Mouse (Mus musculus) hindbrain, embryonic 11.5 days (tissue): ENCODE data around the gene Casp3. TPM values are rescaled to one million over a fixed set of nuclear protein-coding genes. Genes with fewer than 3 reads are reported as not detected.

ENCODE experiments used
- ATAC-seq: fragments of 200-750 bp; cut with Nextera tagmentation; 2 replicates; pipeline ENCODE4 v1.8.0; 2017; ENCODE audit warnings: mild to moderate bottlenecking, moderate TSS enrichment, moderate library complexity; ENCODE audit not compliant: low FRiP score
- DNase-seq: peaks from one replicate; pipeline ENCODE4 v3.0.0-alpha.2; 2015; ENCODE audit warnings: low spot score
- H3K27ac ChIP-seq: fragments of 300-500 bp; sonication (generic); 2 replicates; pipeline ENCODE4 v1.5.1; 2014; ENCODE audit warnings: mild to moderate bottlenecking, low read depth, low read length
- H3K27me3 ChIP-seq: fragments of 300-500 bp; sonication (generic); 2 replicates; pipeline ENCODE4 v1.6.1; 2014; ENCODE audit warnings: mild to moderate bottlenecking, low read length, moderate library complexity, mixed read lengths; ENCODE audit not compliant: control insufficient read depth, insufficient read depth
- H3K36me3 ChIP-seq: fragments of 300-500 bp; sonication (generic); 2 replicates; pipeline ENCODE4 v1.6.1; 2014; ENCODE audit warnings: mild to moderate bottlenecking, low read length, moderate library complexity, mixed read lengths; ENCODE audit not compliant: control insufficient read depth, insufficient read depth
- H3K4me1 ChIP-seq: fragments of 300-500 bp; sonication (generic); replicated peaks from 2 replicates; pipeline ENCODE4 v1.6.1; 2014; ENCODE audit warnings: low read length, mixed read lengths; ENCODE audit not compliant: control insufficient read depth, insufficient read depth
- H3K4me2 ChIP-seq: fragments of 300-500 bp; sonication (generic); replicated peaks from 2 replicates; pipeline ENCODE4 v1.6.1; 2014; ENCODE audit warnings: mild to moderate bottlenecking, low read depth, low read length
- H3K4me3 ChIP-seq: fragments of 300-500 bp; sonication (generic); 2 replicates; pipeline ENCODE4 v1.5.1; 2014; ENCODE audit warnings: low read depth, low read length
- H3K9ac ChIP-seq: fragments of 300-500 bp; sonication (generic); 2 replicates; pipeline ENCODE4 v1.6.1; 2014; ENCODE audit warnings: low read depth, low read length
- H3K9me3 ChIP-seq: fragments of 300-500 bp; sonication (generic); 2 replicates; pipeline ENCODE4 v1.6.1; 2016; ENCODE audit warnings: low read length; ENCODE audit not compliant: control insufficient read depth
- WGBS: fragments of 180-500 bp; shearing (Covaris S2); extraction: QIAGEN DNeasy Blood & Tissue Kit; methylation state at CpG from one replicate; pipeline ENCODE4 v1.1.7; 2014; 5-methylcytosine and 5-hydroxymethylcytosine counted together
- polyA plus RNA-seq: library from polyadenylated mRNA; unstranded; fragments of >200 nt; fragmentation: Nextera tagmentation; extraction: Ambion mirVana; gene quantifications from 2 replicates; pipeline ENCODE4 v1.2.1, GENCODE M21; 2014

The Casp3 gene
- 134 and 171 TPM in 2 replicates for polyA plus RNA-seq

GRCm38 (mm10) chr8:46616879-46617689 lies at the start of gene Casp3, which contains the start of gene Primpol:
Gene Casp3 (plus strand): TSS chr8:46617291.
Gene Primpol (minus strand): TSS chr8:46617212.
- DNase-seq (peak; percentile 97), ATAC-seq (peak; percentile 98)
- Histone ChIP-seq H3K4me3 (peak within 1 kb of the TSS; percentile 87), H3K9ac (peak within 1 kb of the TSS; percentile 85), H3K36me3 (no peaks in the 10 kb centered on the region), H3K27me3 (no peaks in the 10 kb centered on the region), H3K4me2 (peak within 1 kb of the TSS; percentile 74), H3K27ac (peak within 1 kb of the TSS; percentile 82), H3K4me1 (0 out of 2 replicates have a peak, but pooled peaks cover 2% of the 10 kb centered on the region), H3K9me3 (no peaks in the 10 kb centered on the region)
- 1% methylated on average over 53 of the region's 54 CpGs for WGBS

DNA sequence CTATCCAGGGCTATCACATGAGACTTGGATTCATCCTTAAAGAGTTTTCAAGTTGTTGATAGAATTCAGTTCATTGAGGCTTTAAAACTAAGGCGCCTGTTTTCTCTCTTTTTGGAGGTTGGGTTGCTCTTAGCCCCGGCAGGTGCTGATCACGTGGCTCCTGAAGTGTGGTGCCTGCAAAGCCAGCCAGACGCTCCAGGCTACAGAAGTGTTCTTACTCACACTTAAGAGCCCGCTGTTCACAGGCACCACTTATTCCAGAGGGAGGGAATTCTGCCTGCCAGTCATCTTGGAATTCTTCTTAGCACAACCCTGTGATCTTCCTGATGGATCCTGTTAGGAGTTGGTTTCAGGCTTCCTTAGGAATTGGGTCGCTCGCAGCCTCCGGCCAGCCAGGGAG lies 49.1 kb upstream of the Casp3 start:
- Histone ChIP-seq H3K9ac (no peak overlapping the region), H3K4me3 (no peak overlapping the region), H3K27me3 (no peaks in the 10 kb centered on the region), H3K4me2 (no peak overlapping the region), H3K36me3 (no peaks in the 10 kb centered on the region), H3K27ac (no peak overlapping the region), H3K4me1 (no peaks in the 10 kb centered on the region), H3K9me3 (no peaks in the 10 kb centered on the region)
- 89% methylated on average over 8 of the region's 8 CpGs for WGBS
- ATAC-seq (no peak), DNase-seq (no peak)

DNA sequence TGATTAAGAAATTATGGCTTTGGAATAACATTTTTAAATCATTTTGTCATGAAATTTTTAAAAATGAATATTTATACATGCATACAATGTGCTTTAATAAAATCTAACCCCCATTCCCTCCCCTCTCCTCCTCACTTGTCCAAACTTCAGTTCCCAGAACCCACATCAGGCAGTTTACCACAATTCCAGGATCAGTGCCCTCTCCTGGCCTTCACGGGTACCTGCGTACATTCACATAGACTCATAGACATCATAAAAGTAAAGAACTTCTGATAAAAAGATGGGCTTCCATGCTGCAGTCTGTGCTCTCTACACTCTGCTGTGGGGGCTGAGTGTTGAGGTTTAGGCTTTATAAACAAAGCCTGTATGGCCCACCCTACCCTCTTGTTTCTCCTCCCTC lies 48.1 kb upstream of the Casp3 start:
- no peaks in the 10 kb centered on the region for H3K36me3 ChIP-seq

GRCm38 (mm10) chr8:46569659-46570441 lies 47.2 kb upstream of the Casp3 start:
- Histone ChIP-seq H3K36me3 (no peaks in the 10 kb centered on the region), H3K9me3 (no peaks in the 10 kb centered on the region), H3K27ac (no peak overlapping the region), H3K4me1 (no peaks in the 10 kb centered on the region), H3K4me2 (no peak overlapping the region), H3K9ac (no peak overlapping the region), H3K4me3 (no peak overlapping the region), H3K27me3 (no peaks in the 10 kb centered on the region)
- 94% methylated on average over 19 of the region's 19 CpGs for WGBS
- ATAC-seq: no peak
- no peak for DNase-seq

More for the DNA sequence above, 48.1 kb upstream of the Casp3 start:
- Histone ChIP-seq H3K27ac (no peak overlapping the region), H3K27me3 (no peaks in the 10 kb centered on the region), H3K4me3 (no peak overlapping the region), H3K4me2 (no peak overlapping the region), H3K9me3 (no peaks in the 10 kb centered on the region), H3K9ac (no peak overlapping the region), H3K4me1 (no peaks in the 10 kb centered on the region)
- ATAC-seq (no peak), DNase-seq (no peak)
- WGBS: 84% methylated on average over 2 of the region's 2 CpGs

DNA sequence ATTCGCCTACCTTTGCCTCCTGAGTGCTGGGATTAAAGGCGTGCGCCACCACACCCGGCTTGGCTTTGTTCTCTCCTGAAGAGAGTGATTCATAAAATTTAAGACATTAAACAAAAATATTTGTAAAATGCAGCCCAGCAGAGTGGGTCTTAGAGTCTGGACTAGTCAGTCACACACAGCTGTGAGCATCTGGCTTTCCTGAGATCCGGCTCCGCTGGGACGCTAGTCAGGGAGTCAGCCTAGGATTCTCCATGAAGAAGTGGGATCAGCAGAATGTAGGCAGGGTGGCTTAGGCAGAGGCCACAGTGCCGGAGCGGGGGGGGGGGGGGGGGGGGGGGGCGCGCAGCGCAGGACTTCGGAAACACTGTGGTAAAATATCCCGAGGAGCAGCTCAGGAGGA lies 46.4 kb upstream of the Casp3 start:
- DNase-seq (no peak), ATAC-seq (no peak)
- Histone ChIP-seq H3K36me3 (no peaks in the 10 kb centered on the region), H3K27me3 (no peaks in the 10 kb centered on the region), H3K4me1 (no peaks in the 10 kb centered on the region), H3K4me2 (no peak overlapping the region), H3K9ac (no peak overlapping the region), H3K27ac (no peak overlapping the region), H3K4me3 (no peak overlapping the region), H3K9me3 (no peaks in the 10 kb centered on the region)
- WGBS: 95% methylated on average over 8 of the region's 14 CpGs

DNA sequence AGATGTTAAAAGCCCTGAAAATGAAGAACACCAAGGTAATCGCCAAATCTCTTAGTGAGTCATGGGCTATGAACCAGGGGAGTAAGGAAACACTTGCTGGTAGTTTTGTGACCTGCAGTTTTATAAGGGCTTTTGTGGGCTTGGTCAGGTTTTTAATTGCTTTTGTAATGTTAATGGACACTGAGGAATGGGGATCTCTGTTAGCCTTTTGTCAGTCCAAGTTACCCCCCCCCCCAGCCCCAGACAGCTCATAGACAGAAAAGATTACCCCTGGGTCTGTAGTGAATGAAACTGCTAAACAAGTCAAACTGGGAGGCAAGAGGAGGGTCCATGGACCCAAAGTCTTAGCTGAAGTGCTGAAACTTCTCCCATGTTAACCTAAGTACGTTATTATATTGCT lies 43.6 kb upstream of the Casp3 start:
- WGBS: 85% methylated on average over 2 of the region's 2 CpGs
- ATAC-seq: no peak
- peaks cover 3% of the 10 kb centered on the region; the same call in 1 of the 2 replicates for H3K36me3 ChIP-seq

GRCm38 (mm10) chr8:46573964-46574363 lies 43.1 kb upstream of the Casp3 start:
- no peak overlapping the region for H3K9ac ChIP-seq
- no peaks in the 10 kb centered on the region for H3K27me3 ChIP-seq
- DNase-seq (no peak), ATAC-seq (no peak)
- WGBS: 90% methylated on average over 2 of the region's 2 CpGs
- no peaks in the 10 kb centered on the region for H3K4me1 ChIP-seq
- H3K27ac ChIP-seq: no peak overlapping the region
- no peak overlapping the region for H3K4me3 ChIP-seq
- no peaks in the 10 kb centered on the region for H3K9me3 ChIP-seq
- H3K36me3 ChIP-seq: peaks cover 3% of the 10 kb centered on the region; the same call in 1 of the 2 replicates
- H3K4me2 ChIP-seq: no peak overlapping the region

More for the DNA sequence above, 43.6 kb upstream of the Casp3 start:
- Histone ChIP-seq H3K27ac (no peak overlapping the region), H3K4me1 (no peaks in the 10 kb centered on the region), H3K4me2 (no peak overlapping the region), H3K9me3 (no peaks in the 10 kb centered on the region), H3K27me3 (no peaks in the 10 kb centered on the region), H3K4me3 (no peak overlapping the region), H3K9ac (no peak overlapping the region)
- no peak for DNase-seq

DNA sequence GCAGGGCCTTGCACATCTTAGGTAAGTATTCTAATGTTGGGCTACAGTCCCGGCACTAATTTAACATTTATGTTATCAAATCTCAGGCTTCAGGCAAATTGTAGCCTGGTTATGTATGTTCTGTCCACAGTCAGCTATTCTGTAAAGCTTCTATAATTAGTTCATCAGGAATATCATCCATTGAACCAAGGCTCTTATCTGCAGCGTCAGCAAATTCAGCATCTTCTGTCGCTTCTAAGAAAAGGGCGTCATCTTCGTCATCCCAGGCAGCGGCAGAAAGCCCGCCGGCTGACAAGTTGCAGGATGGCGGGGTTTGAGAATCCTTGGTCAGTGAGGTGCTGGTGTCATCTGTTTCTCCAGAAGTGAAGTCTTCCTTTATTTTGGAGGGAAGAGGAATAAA lies 38.3 kb upstream of the Casp3 start:
- Histone ChIP-seq H3K9me3 (no peaks in the 10 kb centered on the region), H3K9ac (no peak overlapping the region), H3K36me3 (peaks cover 3% of the 10 kb centered on the region; the same call in 1 of the 2 replicates), H3K4me2 (no peak overlapping the region), H3K4me3 (no peak overlapping the region), H3K27me3 (no peaks in the 10 kb centered on the region), H3K4me1 (no peaks in the 10 kb centered on the region), H3K27ac (no peak overlapping the region)
- DNase-seq (no peak), ATAC-seq (no peak)
- 96% methylated on average over 9 of the region's 9 CpGs for WGBS
